Mouse (Mus musculus): ENCODE data around the gene Zscan10.

DNA sequence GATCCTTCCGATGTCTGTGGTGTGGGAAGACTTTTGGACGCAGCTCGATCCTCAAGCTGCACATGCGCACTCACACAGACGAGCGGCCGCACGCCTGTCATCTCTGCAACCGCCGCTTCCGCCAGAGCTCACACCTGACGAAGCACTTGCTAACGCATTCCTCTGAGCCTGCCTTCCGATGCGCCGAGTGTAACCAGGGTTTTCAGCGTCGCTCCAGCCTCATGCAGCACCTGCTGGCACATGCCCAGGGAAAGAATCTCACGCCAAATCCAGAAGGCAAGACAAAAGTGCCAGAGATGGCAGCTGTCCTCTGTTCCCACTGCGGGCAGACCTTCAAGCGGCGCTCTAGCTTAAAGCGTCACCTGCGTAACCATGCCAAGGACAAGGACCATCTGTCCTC is 9.0 kb downstream of the Zscan10 start:
- TF ChIP-seq CTCF (IDR thresholded peaks at IDR 0.05; ENCODE audit: control insufficient read depth, insufficient read depth, insufficient read length) (no peak), MAX (IDR thresholded peaks at IDR 0.05) (no peak), USF1 (IDR thresholded peaks at IDR 0.05; ENCODE audit: low read depth) (no peak), FOSL1 (IDR thresholded peaks at IDR 0.05; ENCODE audit: insufficient read depth, low read length, poor library complexity, severe bottlenecking) (no peak), MYOD1 (IDR thresholded peaks at IDR 0.05; ENCODE audit: control insufficient read depth, insufficient read length, low read depth) (no peak), MYOG (IDR thresholded peaks at IDR 0.05; ENCODE audit: control insufficient read depth, extremely low read depth, insufficient read length) (no peak), CEBPB (IDR thresholded peaks at IDR 0.05; ENCODE audit: low read depth) (no peak)

Measured in C2C12 (cell line).